Mouse (Mus musculus) liver, adult 2 months (tissue): ENCODE data around the gene S100b.

Experiments
- CTCF ChIP-seq: fragments of 200-500 bp; IDR thresholded peaks from 2 replicates; pipeline ENCODE4 v1.5.1; 2011; ENCODE audit warnings: low read depth, low read length, control low read depth
- POLR2A ChIP-seq: fragments of 200-500 bp; IDR thresholded peaks from 2 replicates; pipeline ENCODE4 v1.6.1; 2011; ENCODE audit warnings: low read length, control low read depth; ENCODE audit not compliant: insufficient read depth; ENCODE audit errors: extremely low read depth

DNA sequence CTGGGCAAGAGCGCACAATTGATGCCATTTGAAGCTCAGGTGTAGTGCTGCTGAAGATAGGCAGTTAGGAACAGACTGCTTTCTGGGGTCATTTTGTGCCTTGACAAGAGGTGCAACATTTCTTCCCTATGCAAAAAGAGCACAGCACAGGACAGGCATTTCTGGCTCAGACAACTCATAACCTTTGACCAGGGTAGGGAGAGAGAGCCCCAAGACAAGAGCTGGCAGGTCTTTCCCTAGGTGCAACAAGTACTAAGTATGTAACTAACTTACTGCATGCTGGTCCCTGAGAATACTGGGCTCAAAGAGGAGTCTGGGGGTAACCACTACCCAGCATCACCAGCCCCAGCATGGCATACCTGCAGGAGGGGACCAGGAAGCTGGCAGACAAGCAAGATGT lies 574 bp upstream of the S100b start:
- TF ChIP-seq CTCF (no peak), POLR2A (no peak)
